Mouse (Mus musculus) 3134 (cell line): ENCODE data around the gene Gm11492.

Experiments
- DNase-seq: peaks from one replicate; pipeline ENCODE4 v3.0.0-alpha.2; 2011; ENCODE audit warnings: low spot score; ENCODE audit not compliant: insufficient read length; ENCODE audit errors: extremely low read depth

Gm11492 gene

GRCm38 (mm10) chr11:87596492-87596891, 30.0 kb downstream of the Gm11492 start:
- no peak for DNase-seq

GRCm38 (mm10) chr11:87597061-87597460, 30.6 kb downstream of the Gm11492 start:
- no peak for DNase-seq

DNA sequence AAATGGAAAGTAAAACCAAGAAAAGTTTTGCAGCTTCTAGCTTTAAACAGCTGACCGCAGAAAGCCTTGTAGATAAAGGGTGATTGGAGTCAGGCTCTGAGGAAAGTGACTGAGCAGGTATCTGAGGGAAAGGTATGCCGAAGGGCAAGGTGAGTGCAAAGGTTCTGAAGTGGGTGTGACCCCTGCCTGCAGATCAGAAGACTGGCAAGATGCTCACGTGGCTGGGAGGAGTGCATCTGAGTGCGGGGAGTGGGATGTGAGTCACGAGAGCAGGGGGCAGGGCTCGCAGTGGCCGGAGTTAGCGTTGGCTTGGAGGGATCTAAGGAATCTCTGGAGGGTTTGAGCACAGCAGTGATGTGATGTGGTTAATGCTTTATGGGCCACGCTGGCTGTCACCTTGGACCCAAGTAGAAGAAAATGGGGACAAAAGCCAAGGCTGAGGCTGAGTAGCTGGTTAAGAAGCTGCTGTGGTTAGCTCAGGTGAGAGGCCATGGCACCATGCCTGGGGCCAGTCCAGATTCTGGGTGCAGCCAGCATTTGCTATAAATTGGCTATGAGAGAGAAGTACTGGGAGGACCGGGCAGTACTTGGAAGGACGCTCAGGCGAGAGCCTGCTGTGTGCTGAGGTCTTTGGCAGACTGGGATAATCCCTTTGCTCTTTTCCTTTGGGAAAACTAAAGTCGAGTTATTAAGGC, 33.1 kb downstream of the Gm11492 start:
- DNase-seq = no peak

DNA sequence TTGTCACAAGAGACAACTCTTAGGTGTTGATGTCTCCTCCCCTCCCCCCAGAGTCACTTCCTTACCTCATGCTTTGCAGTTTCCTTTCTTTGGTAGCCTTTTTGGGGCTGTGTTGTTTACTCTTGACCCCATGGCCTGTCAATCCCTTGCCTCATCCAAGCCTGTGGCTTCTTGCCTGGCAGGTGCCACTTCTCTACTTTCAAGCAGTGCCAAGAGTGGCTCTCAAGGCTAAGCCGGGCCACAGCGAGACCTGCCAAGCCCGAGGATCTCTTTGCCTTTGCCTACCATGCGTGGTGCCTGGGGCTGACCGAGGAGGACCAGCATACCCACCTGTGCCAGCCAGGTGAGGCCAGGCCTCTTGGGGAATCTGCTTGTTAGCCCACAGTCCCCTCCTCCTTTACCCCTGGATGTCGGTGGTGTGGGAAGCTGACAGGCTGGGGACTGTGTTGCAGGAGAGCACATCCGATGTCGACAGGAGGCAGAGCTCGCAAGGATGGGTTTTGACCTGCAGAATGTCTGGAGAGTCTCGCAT, 33.9 kb downstream of the Gm11492 start:
- no peak for DNase-seq

DNA sequence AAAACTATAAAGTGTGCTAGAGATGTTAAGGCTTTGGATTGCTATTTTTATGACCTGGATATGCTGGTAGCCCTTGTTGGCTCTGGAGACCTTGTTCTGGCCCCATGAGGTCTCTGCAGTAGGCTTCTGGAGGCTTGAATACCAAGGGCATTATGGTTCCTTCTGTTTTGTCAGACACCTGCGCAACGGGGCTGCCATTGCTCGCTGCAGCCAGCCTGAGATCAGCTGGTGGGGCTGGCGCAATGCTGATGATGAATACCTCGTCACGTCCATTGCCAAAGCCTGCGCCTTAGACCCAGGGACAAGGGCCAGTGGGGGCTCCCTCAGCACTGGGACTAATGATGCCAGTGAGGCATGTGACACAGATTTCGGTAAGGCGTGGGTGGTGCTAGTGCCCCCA, 35.8 kb downstream of the Gm11492 start:
- DNase-seq = no peak

DNA sequence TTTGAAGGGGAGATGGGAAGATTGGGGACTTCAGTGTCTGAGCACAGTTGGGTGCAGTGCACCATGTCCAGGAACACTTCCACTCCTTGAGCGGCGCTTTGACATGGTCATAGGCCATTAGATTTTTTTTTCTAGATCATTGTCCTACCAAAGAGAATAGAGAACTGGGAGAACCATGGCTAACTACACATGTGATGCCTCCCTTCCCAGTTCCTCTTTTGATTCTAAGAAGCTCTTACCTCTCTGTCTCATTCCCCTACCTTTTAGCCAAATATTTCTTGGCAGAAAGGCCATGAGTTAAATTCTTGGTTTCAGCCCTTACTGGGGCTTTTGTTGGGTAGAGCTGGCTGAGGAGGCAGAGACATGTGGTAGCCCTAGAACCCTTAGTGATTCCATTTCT, 37.1 kb downstream of the Gm11492 start:
- DNase-seq = no peak

DNA sequence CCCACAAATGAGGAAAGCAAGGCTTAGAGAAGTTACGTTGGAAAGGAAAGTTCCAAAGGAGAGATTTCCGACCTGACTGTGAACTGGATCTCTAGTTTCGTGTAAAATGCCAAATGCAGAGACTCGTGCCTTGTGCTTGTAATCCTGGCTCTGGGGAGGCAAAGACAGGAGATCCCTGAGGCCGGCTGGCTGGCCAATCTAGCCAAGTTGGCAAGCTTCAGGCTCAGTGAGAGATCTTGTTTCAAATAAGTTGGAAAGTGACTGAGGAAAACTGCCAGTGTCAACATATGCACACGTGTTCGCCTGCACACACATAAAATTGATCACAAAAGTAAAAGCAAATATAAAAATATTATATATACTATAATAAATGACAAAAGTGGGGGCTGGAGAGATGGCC, 42.8 kb downstream of the Gm11492 start:
- DNase-seq = no peak

DNA sequence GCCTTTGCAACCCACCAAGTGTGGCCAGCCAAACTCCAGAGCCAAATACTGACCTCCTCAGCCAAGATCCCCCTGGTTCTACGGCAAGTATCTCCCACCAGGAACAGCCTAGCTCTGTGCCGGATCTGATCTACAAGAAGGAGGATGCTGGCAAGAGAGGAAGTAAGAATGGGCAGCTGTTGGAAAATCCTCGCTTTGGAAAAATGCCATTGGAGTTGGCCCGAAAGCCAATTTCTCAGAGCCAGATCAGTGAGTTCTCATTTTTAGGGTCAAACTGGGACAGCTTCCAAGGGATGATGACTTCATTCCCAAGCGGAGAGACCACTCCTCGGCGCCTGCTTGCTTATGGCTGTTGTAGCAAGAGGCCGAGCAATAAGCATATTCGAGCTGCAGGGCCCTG, 45.1 kb downstream of the Gm11492 start:
- no peak for DNase-seq

DNA sequence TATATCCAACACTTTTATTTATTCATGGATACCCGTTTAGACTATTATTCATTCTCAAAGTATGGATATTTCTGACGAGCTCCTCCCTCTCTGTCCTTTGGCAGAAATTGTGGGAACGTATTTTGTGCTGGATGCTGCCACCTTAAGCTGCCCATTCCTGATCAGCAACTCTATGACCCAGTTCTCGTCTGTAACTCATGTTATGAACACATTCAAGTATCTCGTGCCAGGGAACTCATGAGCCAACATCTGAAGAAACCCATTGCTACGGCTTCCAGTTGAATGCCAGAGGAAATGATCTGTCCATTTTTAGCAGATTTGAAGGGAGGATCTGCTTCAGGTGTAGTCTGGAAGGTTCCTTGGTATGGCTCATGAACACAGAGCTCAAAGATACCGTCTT, 47.5 kb downstream of the Gm11492 start:
- no peak for DNase-seq

- DNase-seq = no peak
Observed at GRCm38 (mm10) chr11:87615551-87615950, 49.1 kb downstream of the Gm11492 start.

- DNase-seq = no peak
Observed at GRCm38 (mm10) chr11:87615952-87616351, 49.5 kb downstream of the Gm11492 start.

GRCm38 (mm10) chr11:87616790-87617474, 50.5 kb downstream of the Gm11492 start, which contains the start of gene Hsf5:
Gene Hsf5 (plus strand): TSS chr11:87617164.
- DNase-seq = no peak

DNA sequence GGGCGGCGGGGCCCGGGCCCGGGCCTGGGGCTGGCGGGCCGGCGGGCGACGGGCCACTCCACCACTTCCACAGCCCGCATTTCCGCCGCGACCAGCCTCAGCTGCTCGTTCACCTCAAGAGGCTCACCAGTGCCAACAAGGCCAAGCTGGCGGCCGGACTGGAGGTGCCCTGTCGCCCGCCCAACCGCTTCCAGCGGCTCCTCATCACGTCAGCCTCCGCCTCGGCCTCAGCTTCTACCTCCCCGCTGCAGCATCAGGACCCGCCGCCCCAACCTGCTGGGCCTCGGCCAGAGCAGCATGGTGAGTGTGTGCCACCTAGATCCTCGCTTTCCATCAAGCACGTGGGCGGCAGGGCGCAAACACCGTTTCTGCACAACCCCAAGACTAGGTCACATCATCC, 51.2 kb downstream of the Gm11492 start:
- DNase-seq = no peak
